9 mouse cellular contexts compared by ENCODE assay signal in genomic region chr11:117267828-117268227, GRCm38 (mm10).
DNase-seq lines count a peak whose midpoint lies in the region; ATAC-seq lines count a peak whose summit lies in the region.
"Had no signal": no experiment of that assay in that cellular context is flagged by ENCODE, and none has a peak within 500 bp of the region (broad histone marks: within the 10 kb centered on the region; RNA-seq: fewer than 3 reads in every experiment).

No protein-coding gene starts in this region.

- peaks cover 4% of the 10 kb centered on the region; the same call in 1 of the 2 replicates for H3K36me3 ChIP-seq in kidney, embryonic 14.5 days (ENCODE audit: control insufficient read depth, insufficient read depth, low read length)
- H3K36me3 ChIP-seq in embryonic facial prominence, embryonic 13.5 days = peaks cover 4% of the 10 kb centered on the region; the same call in 1 of the 2 replicates
- H3K36me3 ChIP-seq in hindbrain, embryonic 16.5 days (ENCODE audit: control insufficient read depth, insufficient read depth, low read length) = no peaks in the 10 kb centered on the region
- no peaks in the 10 kb centered on the region for H3K36me3 ChIP-seq in midbrain, embryonic 14.5 days (ENCODE audit: control insufficient read depth, insufficient read depth, low read length)

- DNase-seq in kidney, postnatal 25 days = no peak
- no peak for DNase-seq in midbrain, embryonic 14.5 days
- no peak for DNase-seq in cerebellum, adult 11 months
- DNase-seq in MN1 (ENCODE audit: low spot score) = no peak
- DNase-seq in gastrocnemius, postnatal 10 days = no peak
- DNase-seq: layer of hippocampus, postnatal 36 days had no signal

- peak overlapping the region; percentile 95; the same call in 1 of the 2 replicates for H3K27ac ChIP-seq in kidney, embryonic 14.5 days (ENCODE audit: low read depth, low read length)
- H3K27ac ChIP-seq in embryonic facial prominence, embryonic 13.5 days = peak overlapping the region; percentile 66
- 0 out of 2 replicates have a peak overlapping the region, but pooled peaks have one; percentile 31 for H3K27ac ChIP-seq in hindbrain, embryonic 16.5 days (ENCODE audit: low read depth, low read length)
- no peak overlapping the region for H3K27ac ChIP-seq in midbrain, embryonic 14.5 days (replicated peaks; ENCODE audit: low read depth, low read length)

- no peak for ATAC-seq in kidney, embryonic 14.5 days (ENCODE audit: low FRiP score, low TSS enrichment)
- ATAC-seq in embryonic facial prominence, embryonic 13.5 days (ENCODE audit: insufficient number of reproducible peaks, insufficient read depth, low FRiP score, low TSS enrichment, low read depth) = no peak
- ATAC-seq in hindbrain, embryonic 16.5 days = no peak; the same call in 1 of the 2 replicates
- no peak for ATAC-seq in midbrain, embryonic 14.5 days (ENCODE audit: low FRiP score, low TSS enrichment)

- no peaks in the 10 kb centered on the region for H3K9me3 ChIP-seq in kidney, embryonic 14.5 days (ENCODE audit: control insufficient read depth, low read length)
- no peaks in the 10 kb centered on the region for H3K9me3 ChIP-seq in embryonic facial prominence, embryonic 13.5 days
- H3K9me3 ChIP-seq in hindbrain, embryonic 16.5 days (ENCODE audit: control insufficient read depth, low read length) = no peaks in the 10 kb centered on the region
- H3K9me3 ChIP-seq in midbrain, embryonic 14.5 days (ENCODE audit: control insufficient read depth, low read length) = no peaks in the 10 kb centered on the region

- no peaks in the 10 kb centered on the region for H3K27me3 ChIP-seq in kidney, embryonic 14.5 days (ENCODE audit: control insufficient read depth, insufficient read depth, low read length)
- H3K27me3 ChIP-seq in embryonic facial prominence, embryonic 13.5 days = no peaks in the 10 kb centered on the region
- no peaks in the 10 kb centered on the region for H3K27me3 ChIP-seq in hindbrain, embryonic 16.5 days (replicated peaks; ENCODE audit: control insufficient read depth, insufficient read depth, low read length)
- H3K27me3 ChIP-seq in midbrain, embryonic 14.5 days (ENCODE audit: control insufficient read depth, insufficient read depth, low read length) = no peaks in the 10 kb centered on the region

- H3K4me3 ChIP-seq in kidney, embryonic 14.5 days (ENCODE audit: low read length) = peak overlapping the region; percentile 82
- peak overlapping the region; percentile 90 for H3K4me3 ChIP-seq in embryonic facial prominence, embryonic 13.5 days
- peak overlapping the region; percentile 53 for H3K4me3 ChIP-seq in hindbrain, embryonic 16.5 days (ENCODE audit: low read length)
- 0 out of 2 replicates have a peak overlapping the region, but pooled peaks have one; percentile 44 for H3K4me3 ChIP-seq in midbrain, embryonic 14.5 days (replicated peaks; ENCODE audit: low read depth, low read length)

- peak overlapping the region; percentile 82; the same call in 1 of the 2 replicates for H3K9ac ChIP-seq in kidney, embryonic 14.5 days (ENCODE audit: low read depth, low read length)
- H3K9ac ChIP-seq in embryonic facial prominence, embryonic 13.5 days = peak overlapping the region; percentile 91
- H3K9ac ChIP-seq in hindbrain, embryonic 16.5 days (ENCODE audit: low read depth, low read length) = 0 out of 2 replicates have a peak overlapping the region, but pooled peaks have one; percentile 39
- no peak overlapping the region for H3K9ac ChIP-seq in midbrain, embryonic 14.5 days (replicated peaks; ENCODE audit: low read length)

- H3K4me1 ChIP-seq in kidney, embryonic 14.5 days (ENCODE audit: control insufficient read depth, insufficient read depth, low read length) = peaks cover 50% of the 10 kb centered on the region
- peaks cover 79% of the 10 kb centered on the region for H3K4me1 ChIP-seq in embryonic facial prominence, embryonic 13.5 days
- peaks cover 36% of the 10 kb centered on the region for H3K4me1 ChIP-seq in hindbrain, embryonic 16.5 days (ENCODE audit: control insufficient read depth, insufficient read depth, low read depth, low read length)
- peaks cover 34% of the 10 kb centered on the region for H3K4me1 ChIP-seq in midbrain, embryonic 14.5 days (ENCODE audit: control insufficient read depth, insufficient read depth, low read length)

- H3K4me2 ChIP-seq in kidney, embryonic 14.5 days (replicated peaks; ENCODE audit: low read depth, low read length) = peak overlapping the region; percentile 84
- H3K4me2 ChIP-seq in embryonic facial prominence, embryonic 13.5 days = peak overlapping the region; percentile 83
- H3K4me2 ChIP-seq in hindbrain, embryonic 16.5 days (ENCODE audit: low read length) = peak overlapping the region; percentile 77
- H3K4me2 ChIP-seq in midbrain, embryonic 14.5 days (ENCODE audit: low read length) = peak overlapping the region; percentile 71

- WGBS in kidney, embryonic 14.5 days = 11% methylated on average over 4 of the region's 4 CpGs
- WGBS in embryonic facial prominence, embryonic 13.5 days = 13% methylated on average over 4 of the region's 4 CpGs
- 27% methylated on average over 4 of the region's 4 CpGs for WGBS in hindbrain, embryonic 16.5 days
- WGBS in midbrain, embryonic 14.5 days = 24% methylated on average over 4 of the region's 4 CpGs
